Mouse (Mus musculus) monocyte, adult 2 months (primary cell): ENCODE data around the gene Retreg1.

ENCODE experiments used
- DNase-seq, 2 experiments: peaks; one replicate each; pipeline ENCODE4 v3.0.0; 2022; ENCODE audit warnings: low spot score in 2 of 2, low read depth in 1 of 2

Retreg1 gene

DNA sequence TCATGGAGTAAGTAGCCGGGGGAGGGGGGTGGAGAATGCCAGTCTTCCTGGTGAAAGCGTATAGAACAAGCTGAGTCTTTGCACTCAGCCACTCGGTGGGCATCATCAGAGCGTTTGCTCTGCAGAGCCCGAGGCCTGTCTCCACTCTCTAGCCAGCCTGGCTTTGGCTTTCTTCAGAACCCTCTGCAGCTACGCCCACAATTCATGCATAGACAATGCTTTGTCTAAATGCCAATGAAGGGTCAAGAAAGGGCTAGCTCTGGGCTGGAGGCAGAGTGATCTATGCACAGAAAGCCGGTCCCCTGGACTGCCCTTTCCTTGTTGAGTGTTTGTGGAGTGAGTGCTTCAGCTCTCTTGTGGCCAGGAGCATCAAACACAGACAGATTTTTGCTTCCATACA, 34.8 kb downstream of the Retreg1 start:
- DNase-seq: no peak

DNA sequence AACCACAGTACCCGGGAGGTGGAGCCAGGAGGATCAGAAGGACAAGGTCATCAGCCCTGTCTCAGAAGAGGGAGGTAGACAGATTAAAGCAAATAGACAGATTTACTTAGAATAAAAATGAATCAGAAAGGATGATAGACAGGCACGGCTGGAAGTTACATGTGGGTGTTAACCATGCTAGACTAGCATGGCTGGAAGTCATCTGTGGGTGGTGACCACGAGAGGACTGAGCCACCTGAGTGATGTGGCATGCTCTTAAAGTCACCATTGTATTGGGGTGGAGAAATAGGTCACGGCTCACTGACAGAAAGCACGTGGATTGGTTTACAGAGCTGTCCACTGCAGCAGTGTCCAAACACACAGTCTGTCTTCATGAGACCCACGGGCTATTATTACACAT, 36.2 kb downstream of the Retreg1 start:
- no peak for DNase-seq

DNA sequence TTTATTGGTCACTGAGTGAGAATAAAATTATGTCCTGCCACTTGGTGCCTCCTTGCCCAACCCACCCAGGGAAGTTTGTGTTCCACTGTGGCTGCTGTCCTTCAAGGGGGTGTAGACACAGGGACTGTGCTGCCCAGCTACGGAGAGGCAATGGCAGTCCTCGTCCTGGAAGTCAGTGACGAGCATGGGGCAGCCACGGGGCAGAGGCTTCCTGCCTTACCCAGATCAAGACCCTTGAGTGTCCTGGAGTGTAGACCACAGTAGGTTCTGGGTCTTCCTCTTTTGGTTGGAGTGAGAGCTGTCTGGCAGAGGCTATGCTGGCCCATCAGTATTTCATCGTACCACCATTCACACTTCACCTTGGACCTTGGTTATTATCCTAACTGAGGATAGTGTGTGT, 37.2 kb downstream of the Retreg1 start:
- no peak for DNase-seq

DNA sequence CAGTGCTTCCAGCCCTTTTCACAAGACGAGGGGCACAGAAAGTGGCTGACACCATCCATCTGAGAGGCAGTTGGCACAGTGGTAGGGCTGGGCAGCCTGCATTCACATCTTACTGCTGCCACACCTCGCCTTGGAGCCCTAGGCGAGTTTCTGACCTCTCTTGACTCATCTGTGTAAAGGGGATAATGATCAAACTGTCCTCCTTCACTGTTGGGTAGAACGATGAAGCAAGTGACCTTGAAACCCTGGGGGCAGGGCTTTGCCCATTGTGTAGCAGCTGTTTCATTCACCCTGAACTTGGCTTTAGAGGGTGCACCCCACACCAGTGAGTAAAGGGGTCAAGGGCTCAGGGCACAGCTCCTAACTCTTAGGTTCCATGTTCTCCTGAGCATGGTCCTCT, 39.0 kb downstream of the Retreg1 start:
- no peak for DNase-seq

DNA sequence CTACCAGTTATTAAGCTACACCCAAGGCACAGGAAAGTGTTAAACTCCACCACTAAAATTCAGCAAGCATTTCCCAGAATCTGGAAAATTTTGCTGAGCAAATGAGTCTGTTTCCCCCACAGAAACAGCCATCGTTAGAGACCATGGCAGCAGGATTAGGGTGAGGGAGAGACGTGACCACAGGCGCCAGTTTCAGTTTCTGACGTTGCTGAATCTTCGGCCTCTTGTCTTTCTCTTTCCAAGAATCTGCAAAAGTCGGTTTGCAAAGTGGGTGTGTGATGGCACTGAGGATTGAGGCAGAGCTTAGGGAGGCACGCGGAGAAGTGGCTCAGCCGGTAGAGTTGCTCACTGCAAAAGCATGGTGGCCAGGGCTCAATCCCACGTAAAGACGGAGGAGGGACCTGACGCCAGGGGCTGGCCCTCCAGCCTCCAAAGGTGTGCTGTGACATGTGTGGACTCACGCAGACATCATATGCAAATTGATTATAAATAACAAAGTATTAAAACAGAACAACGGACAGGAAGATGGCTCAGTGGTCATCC, 41.5 kb downstream of the Retreg1 start:
- DNase-seq: no peak

GRCm38 (mm10) chr15:25886581-25887011, 43.6 kb downstream of the Retreg1 start:
- DNase-seq: no peak

- no peak for DNase-seq
Observed at GRCm38 (mm10) chr15:25889927-25890326, 46.9 kb downstream of the Retreg1 start.

- peak; percentile 51 to 62 for DNase-seq
Observed at GRCm38 (mm10) chr15:25891556-25891955, 48.6 kb downstream of the Retreg1 start.

- DNase-seq: no peak
Observed at GRCm38 (mm10) chr15:25893327-25893726, 50.3 kb downstream of the Retreg1 start.

GRCm38 (mm10) chr15:25896783-25897182, 53.8 kb downstream of the Retreg1 start:
- DNase-seq: no peak

DNA sequence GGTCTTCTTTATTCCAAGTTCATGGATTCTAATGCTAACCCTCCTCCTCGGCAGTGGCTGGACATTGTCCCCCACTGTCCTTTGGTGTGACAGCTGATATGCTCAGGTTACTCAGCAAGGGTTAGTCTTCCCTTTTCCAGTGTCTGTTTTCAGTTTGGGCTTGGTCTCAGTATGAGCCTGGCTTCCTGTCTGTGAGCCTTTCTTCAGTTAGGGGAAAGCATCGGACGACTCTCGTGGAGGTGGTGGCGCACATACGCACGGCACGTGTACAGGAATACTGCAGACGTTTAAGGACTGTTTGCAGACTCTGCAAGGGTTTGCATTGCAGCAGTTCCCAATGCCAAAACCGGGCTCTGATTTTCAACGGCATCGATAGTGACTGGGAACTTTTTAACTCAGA, 54.6 kb downstream of the Retreg1 start:
- DNase-seq: no peak

- DNase-seq: no peak
Observed at GRCm38 (mm10) chr15:25899021-25899420, 56.0 kb downstream of the Retreg1 start.

GRCm38 (mm10) chr15:25900540-25900939, 57.6 kb downstream of the Retreg1 start:
- DNase-seq: peak; percentile 45 to 64

DNA sequence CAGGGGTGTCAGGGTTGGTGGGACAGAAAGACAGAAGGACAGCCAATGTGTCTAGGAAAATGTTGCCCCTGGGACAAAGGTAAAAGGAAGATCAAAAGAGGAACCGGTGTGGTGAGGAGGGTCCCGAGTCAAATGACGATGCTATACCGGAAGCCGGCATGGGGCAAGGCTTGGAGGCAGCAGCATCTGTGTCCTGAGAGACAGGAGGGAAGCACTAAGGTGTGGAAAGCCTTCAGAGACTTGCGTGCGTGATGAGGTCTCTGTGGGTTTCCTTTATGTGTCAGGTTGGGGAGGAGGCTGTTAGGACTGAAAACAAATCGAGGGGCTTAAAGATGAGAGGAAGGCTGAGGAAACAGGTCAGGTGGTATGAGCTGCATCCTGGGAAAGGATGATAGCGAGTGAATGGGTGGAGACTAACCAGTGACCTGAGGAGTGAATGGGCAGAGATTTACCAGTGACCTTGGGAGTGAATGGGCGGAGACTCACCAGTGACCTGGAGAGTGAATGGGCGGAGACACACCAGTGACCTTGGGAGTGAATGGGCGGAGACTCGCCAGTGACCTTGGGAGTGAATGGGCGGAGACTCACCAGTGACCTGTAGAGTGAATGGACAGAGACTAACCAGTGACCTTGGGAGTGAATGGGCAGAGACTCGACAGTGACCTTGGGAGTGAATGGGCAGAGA, 60.1 kb downstream of the Retreg1 start:
- no peak for DNase-seq

GRCm38 (mm10) chr15:25904435-25905021, 61.5 kb downstream of the Retreg1 start:
- DNase-seq: no peak

- no peak for DNase-seq
Observed at GRCm38 (mm10) chr15:25909783-25910494, 67.0 kb downstream of the Retreg1 start.

- DNase-seq: no peak
Observed at GRCm38 (mm10) chr15:25910495-25910865, 67.5 kb downstream of the Retreg1 start.

DNA sequence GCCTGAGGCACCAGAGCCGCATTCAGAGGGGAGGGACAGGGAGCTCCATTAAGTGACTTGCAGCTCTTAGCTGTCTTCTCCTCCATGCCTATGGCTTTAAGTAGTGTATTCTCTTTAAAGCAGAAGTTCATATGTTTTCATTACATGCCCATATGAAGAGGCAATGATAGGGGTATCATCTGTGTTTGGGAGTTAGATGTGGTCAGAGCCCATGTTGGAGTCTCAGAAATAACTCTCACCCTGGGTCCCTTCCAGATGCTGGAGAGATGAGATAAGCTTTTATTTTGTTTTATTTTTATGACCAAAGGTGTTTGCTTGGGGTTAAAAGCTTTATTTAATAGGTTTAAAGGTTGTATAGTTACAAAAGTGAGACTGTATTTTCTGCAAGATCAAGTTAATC, 67.9 kb downstream of the Retreg1 start:
- no peak for DNase-seq

DNA sequence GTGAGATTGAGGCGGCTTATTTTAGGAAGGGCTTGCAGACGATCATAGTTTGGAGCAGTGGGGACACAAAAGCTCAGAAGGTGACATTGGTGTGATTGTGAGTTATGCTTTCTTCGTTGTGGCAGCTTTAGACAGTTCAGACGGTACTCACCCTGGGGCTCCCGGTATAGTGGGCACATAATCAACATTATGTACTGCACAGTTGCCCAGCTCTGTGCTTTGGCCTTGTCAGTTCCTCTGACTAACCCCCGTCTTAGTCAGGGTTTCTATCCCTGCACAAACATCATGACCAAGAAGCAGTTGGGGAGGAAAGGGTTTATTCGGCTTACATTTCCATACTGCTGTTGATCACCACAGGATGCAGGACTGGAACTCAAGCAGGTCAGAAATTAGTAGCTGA, 69.9 kb downstream of the Retreg1 start:
- no peak for DNase-seq

GRCm38 (mm10) chr15:25913659-25914058, 70.7 kb downstream of the Retreg1 start:
- DNase-seq: no peak

DNA sequence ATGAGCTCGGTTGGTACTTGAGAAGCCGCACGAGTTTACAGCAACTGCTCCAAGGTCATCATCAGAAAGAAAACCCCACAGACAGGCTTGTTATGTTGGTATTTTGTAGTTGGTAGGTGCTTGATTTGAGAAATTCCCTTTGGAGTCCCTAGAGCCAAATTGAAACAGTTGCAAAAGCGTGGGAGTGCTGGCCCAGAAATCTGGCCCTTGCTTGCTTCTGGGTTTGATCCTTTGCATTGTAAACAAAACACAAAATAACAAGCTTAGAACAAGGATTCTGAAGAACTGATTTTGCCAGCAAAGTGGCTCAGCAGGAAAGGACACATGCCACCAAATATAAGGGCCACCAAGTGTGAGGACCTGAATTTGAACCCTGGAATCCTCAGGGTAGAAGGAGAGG, 71.2 kb downstream of the Retreg1 start:
- no peak for DNase-seq

DNA sequence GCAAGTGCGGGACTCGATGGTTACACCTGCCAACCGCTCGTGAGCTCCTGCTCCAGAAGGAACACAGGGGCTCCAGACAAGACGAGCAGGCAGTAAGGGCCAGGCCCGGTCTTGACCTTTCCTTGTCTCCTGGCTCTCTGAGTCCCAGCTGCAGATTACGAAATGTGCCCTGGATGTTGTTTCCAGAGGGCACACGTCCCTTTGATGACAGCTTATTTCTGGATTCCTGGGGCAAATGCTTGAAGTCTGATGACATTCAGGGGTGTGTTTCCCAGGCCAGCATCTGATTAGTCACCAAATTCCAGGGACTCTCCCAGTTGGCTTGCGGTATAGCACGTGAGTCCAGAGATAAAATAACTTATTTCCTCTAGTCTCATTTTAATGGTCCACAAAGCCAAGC, 72.0 kb downstream of the Retreg1 start:
- DNase-seq: no peak
